ENCODE assay signal across 12 mouse cellular contexts in the genomic region with DNA sequence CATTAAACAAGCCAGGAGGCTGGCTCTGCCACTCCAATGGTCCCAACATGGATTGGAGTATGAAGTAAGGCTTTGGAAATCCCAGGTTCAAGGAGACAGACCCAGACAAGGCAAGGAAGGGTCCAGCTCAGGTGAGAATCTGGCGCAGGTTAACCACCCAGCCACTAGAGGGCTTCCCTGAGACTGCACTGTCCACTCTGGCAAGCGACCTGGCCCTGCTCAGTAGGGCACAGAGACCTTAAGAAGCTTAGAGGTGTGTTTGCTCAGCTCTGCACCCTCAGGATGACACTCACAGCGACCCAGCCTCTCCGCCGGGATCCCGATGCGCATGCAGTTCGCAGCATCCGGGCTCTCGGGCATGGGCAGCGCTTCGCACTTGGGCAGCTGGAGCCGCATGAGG.
DNase-seq lines count a peak whose midpoint lies in the region; ATAC-seq and TF ChIP-seq lines count a peak whose summit lies in the region.
"Had no signal": no experiment of that assay in that cellular context is flagged by ENCODE, and none has a peak within 500 bp of the region (broad histone marks: within the 10 kb centered on the region; RNA-seq: fewer than 3 reads in every experiment).

No protein-coding gene starts in this region.

- H3K4me3 ChIP-seq in liver, adult 2 months (ENCODE audit: insufficient read depth, low read depth, low read length), result no peak overlapping the region
- H3K4me3 ChIP-seq in liver, embryonic 11.5 days (ENCODE audit: low read depth, low read length), result no peak overlapping the region
- H3K4me3 ChIP-seq in G1E (ENCODE audit: low read depth, low read length), result peak overlapping the region; percentile 7; the same call in 1 of the 2 replicates
- H3K4me3 ChIP-seq: lung, embryonic 15.5 days had no signal

- no peaks in the 10 kb centered on the region for H3K79me2 ChIP-seq in liver, adult 2 months (ENCODE audit: control insufficient read depth, insufficient read depth, low read length)

- ATAC-seq in liver, embryonic 11.5 days (replicated peaks; ENCODE audit: low FRiP score), result no peak
- no peak for ATAC-seq in G1E (ENCODE audit: extremely low read depth, insufficient number of reproducible peaks, low FRiP score, poor library complexity, severe bottlenecking)
- ATAC-seq in megakaryocyte progenitor cell, adult 5-6 weeks (replicated peaks; ENCODE audit: poor library complexity), result peak; percentile 26; the same call in 1 of the 2 replicates
- ATAC-seq: activated CD4-positive, CD25-positive, alpha-beta regulatory T cell, adult 4 months had no signal

- no peaks in the 10 kb centered on the region for H3K27me3 ChIP-seq in liver, adult 2 months (ENCODE audit: control insufficient read depth, insufficient read depth, low read length)
- H3K27me3 ChIP-seq in liver, embryonic 11.5 days (replicated peaks; ENCODE audit: control insufficient read depth, insufficient read depth, low read length), result no peaks in the 10 kb centered on the region; the same call in 1 of the 2 replicates
- H3K27me3 ChIP-seq in G1E (ENCODE audit: insufficient read depth, low read length), result no peaks in the 10 kb centered on the region
- H3K27me3 ChIP-seq: lung, embryonic 15.5 days had no signal

- H3K9me3 ChIP-seq in liver, embryonic 11.5 days (ENCODE audit: control insufficient read depth, low read length), result no peaks in the 10 kb centered on the region
- H3K9me3 ChIP-seq in G1E (replicated peaks), result peaks cover 84% of the 10 kb centered on the region
- H3K9me3 ChIP-seq: lung, embryonic 15.5 days had no signal

- H3K4me1 ChIP-seq in liver, adult 2 months (ENCODE audit: control insufficient read depth, insufficient read depth, low read length), result no peaks in the 10 kb centered on the region
- peaks cover 8% of the 10 kb centered on the region for H3K4me1 ChIP-seq in liver, embryonic 11.5 days (replicated peaks; ENCODE audit: control insufficient read depth, insufficient read depth, low read length)
- H3K4me1 ChIP-seq in G1E (ENCODE audit: insufficient read depth, low read depth, low read length), result no peaks in the 10 kb centered on the region

- H3K9ac ChIP-seq in liver, adult 2 months (ENCODE audit: low read depth, low read length), result no peak overlapping the region
- no peak overlapping the region for H3K9ac ChIP-seq in liver, embryonic 11.5 days (ENCODE audit: low read depth, low read length)
- H3K9ac ChIP-seq: lung, embryonic 15.5 days had no signal

- peak; percentile 77 for TF ChIP-seq CTCF in liver, adult 2 months (IDR thresholded peaks at IDR 0.05; ENCODE audit: low read depth, low read length)
- TF ChIP-seq CTCF in G1E (IDR thresholded peaks at IDR 0.05; ENCODE audit: low read depth, low read length), result no peak

- H3K4me2 ChIP-seq in liver, embryonic 11.5 days, result no peak overlapping the region
- H3K4me2 ChIP-seq: lung, embryonic 15.5 days had no signal

- 73% methylated on average over 13 of the region's 13 CpGs for WGBS in liver, adult 2 months
- WGBS in liver, embryonic 11.5 days, result 69% methylated on average over 13 of the region's 13 CpGs

- no peak for TF ChIP-seq POLR2A in liver, adult 2 months (IDR thresholded peaks at IDR 0.05; ENCODE audit: extremely low read depth, insufficient read depth, low read length)

- no peak overlapping the region for H3K27ac ChIP-seq in liver, adult 2 months (replicated peaks; ENCODE audit: insufficient read depth, low read depth, low read length)
- H3K27ac ChIP-seq in liver, embryonic 11.5 days (ENCODE audit: low read depth, low read length), result no peak overlapping the region
- H3K27ac ChIP-seq: lung, embryonic 15.5 days had no signal

- no peaks in the 10 kb centered on the region for H3K36me3 ChIP-seq in liver, adult 2 months (ENCODE audit: control insufficient read depth, insufficient read depth, low read length)
- H3K36me3 ChIP-seq in liver, embryonic 11.5 days (ENCODE audit: control insufficient read depth, insufficient read depth, low read length), result no peaks in the 10 kb centered on the region
- no peaks in the 10 kb centered on the region for H3K36me3 ChIP-seq in G1E (replicated peaks)

- peak; percentile 37 to 40 for DNase-seq in cerebellum, postnatal 10 days
- no peak for DNase-seq in cerebellum, adult 11 months
- no peak for DNase-seq in liver, adult 2 months (ENCODE audit: extremely low read depth, low read depth, low spot score)
- DNase-seq in liver, embryonic 11.5 days (ENCODE audit: low spot score), result no peak
- DNase-seq in G1E (ENCODE audit: low spot score), result no peak
- DNase-seq in adrenal gland, postnatal 4 days (ENCODE audit: low spot score in 2 of 2), result no peak
- no peak for DNase-seq in right cerebral cortex, adult 2 months (ENCODE audit: low spot score in 2 of 2)
- DNase-seq: cerebellum, adult 11-12 months; spleen, adult 18-20 months had no signal

Comparison
In these comparisons a context has a peak if more than half of its experiments do, and no peak if none do; other contexts are left out.
1. DNase-seq: peak in cerebellum, postnatal 10 days (2 of 2); none in cerebellum, adult 11 months (single experiment), liver, adult 2 months (single experiment), liver, embryonic 11.5 days (single experiment), G1E (single experiment), adrenal gland, postnatal 4 days (0 of 2) and right cerebral cortex, adult 2 months (0 of 2).